Mouse (Mus musculus) lung, embryonic 14.5 days (tissue): ENCODE results near the gene B4galt1. TPM values are rescaled to one million over a fixed set of nuclear protein-coding genes. Genes with fewer than 3 reads are reported as not detected.
A peak's percentile ranks its signal among the peaks of the same experiment; 100 is the strongest.

Source experiments
- ATAC-seq: fragments of 200-750 bp; cut with Nextera tagmentation; 2 replicates; pipeline ENCODE4 v1.8.0; 2017; ENCODE audit warnings: mild to moderate bottlenecking, moderate TSS enrichment, moderate library complexity; ENCODE audit not compliant: insufficient read depth
- DNase-seq: peaks from one replicate; pipeline ENCODE4 v3.0.0-alpha.2; 2015
- H3K27ac ChIP-seq: fragments of 300-500 bp; sonication (generic); 2 replicates; pipeline ENCODE4 v1.5.1; 2014; ENCODE audit warnings: low read depth, mild to moderate bottlenecking, moderate library complexity
- H3K27me3 ChIP-seq: fragments of 300-500 bp; sonication (generic); 2 replicates; pipeline ENCODE4 v1.6.1; 2014; ENCODE audit warnings: low read length, control low read depth; ENCODE audit not compliant: insufficient read depth
- H3K36me3 ChIP-seq: fragments of 300-500 bp; sonication (generic); 2 replicates; pipeline ENCODE4 v1.6.1; 2014; ENCODE audit warnings: control low read depth; ENCODE audit not compliant: insufficient read depth
- H3K4me1 ChIP-seq: fragments of 300-500 bp; sonication (generic); 2 replicates; pipeline ENCODE4 v1.6.1; 2014; ENCODE audit warnings: antibody characterized with exemption, control low read depth; ENCODE audit not compliant: insufficient read depth
- H3K4me2 ChIP-seq: fragments of 300-500 bp; sonication (generic); 2 replicates; pipeline ENCODE4 v1.6.1; 2014; ENCODE audit warnings: mild to moderate bottlenecking
- H3K4me3 ChIP-seq: fragments of 300-500 bp; sonication (generic); 2 replicates; pipeline ENCODE4 v1.5.1; 2014; ENCODE audit warnings: low read depth, low read length
- H3K9ac ChIP-seq: fragments of 300-500 bp; sonication (generic); 2 replicates; pipeline ENCODE4 v1.6.1; 2014
- H3K9me3 ChIP-seq: fragments of 300-500 bp; sonication (generic); 2 replicates; pipeline ENCODE4 v1.6.1; 2016; ENCODE audit warnings: low read depth, low read length, control low read depth
- CTCF ChIP-seq: IDR thresholded peaks from 2 replicates; pipeline ENCODE4 v1.5.1; 2016; ENCODE audit warnings: antibody characterized with exemption, low read depth
- WGBS: fragments of 180-500 bp; shearing (Covaris S2); extraction: QIAGEN DNeasy Blood & Tissue Kit; methylation state at CpG from one replicate; pipeline ENCODE4 v1.1.7; 2014; 5-methylcytosine and 5-hydroxymethylcytosine counted together
- polyA plus RNA-seq: library from polyadenylated mRNA; unstranded; fragments of >200 nt; fragmentation: Nextera tagmentation; extraction: Ambion mirVana; gene quantifications from 2 replicates; pipeline ENCODE4 v1.2.1, GENCODE M21; 2014

The B4galt1 gene
- polyA plus RNA-seq, 1 experiment from 2014 or later: 66.5 TPM

DNA sequence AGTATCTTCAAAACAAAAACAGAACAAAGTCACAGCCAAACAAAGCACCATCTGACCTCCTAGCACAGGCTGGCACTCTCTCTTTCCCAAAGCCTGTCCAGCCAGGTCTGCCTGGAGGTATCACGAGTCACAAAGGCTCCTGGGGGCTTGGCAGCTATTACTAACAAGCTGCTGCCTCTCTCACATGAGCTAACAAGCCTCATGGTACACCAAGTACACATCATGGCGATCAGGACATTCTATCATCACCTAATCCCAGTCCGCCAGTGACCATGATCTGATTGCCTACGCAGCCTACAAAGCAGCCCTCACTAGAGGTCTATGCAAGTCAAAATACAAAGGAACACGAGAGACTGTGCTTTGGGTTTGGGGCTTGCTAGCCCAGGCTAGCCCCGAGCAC, 34.7 kb downstream of the B4galt1 start:
- peaks cover 57% of the 10 kb centered on the region for H3K36me3 ChIP-seq
- H3K4me1 ChIP-seq: peaks cover 2% of the 10 kb centered on the region; the same call in 1 of the 2 replicates
- H3K4me3 ChIP-seq: no peak overlapping the region
- no peak overlapping the region for H3K9ac ChIP-seq
- H3K27me3 ChIP-seq: no peaks in the 10 kb centered on the region
- DNase-seq (no peak), ATAC-seq (no peak)
- H3K27ac ChIP-seq: no peak overlapping the region
- no peak overlapping the region for H3K4me2 ChIP-seq
- H3K9me3 ChIP-seq: no peaks in the 10 kb centered on the region
- 91% methylated on average over 6 of the region's 6 CpGs for WGBS
- no peak for TF ChIP-seq CTCF

DNA sequence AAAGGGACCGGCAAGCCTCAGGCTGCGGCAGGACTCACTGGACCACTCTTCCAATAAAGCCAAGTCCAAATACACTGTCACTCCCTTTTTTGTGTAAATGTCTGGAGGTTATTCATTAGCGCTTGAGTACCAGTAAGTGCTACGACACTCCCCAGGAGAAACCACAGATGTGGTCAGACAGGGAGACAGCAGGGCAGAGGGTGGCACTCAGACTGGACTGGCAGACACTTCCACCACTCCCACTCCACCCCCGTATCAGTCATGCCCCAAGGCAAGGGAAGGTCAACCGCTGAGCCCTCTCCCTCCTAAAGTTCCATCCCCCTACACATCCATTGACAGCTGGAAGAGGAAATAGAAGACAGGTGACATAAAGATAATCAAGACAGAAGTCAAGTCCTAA, 35.4 kb downstream of the B4galt1 start:
- peak; percentile 22 for DNase-seq
- no peaks in the 10 kb centered on the region for H3K9me3 ChIP-seq
- peaks cover 64% of the 10 kb centered on the region for H3K36me3 ChIP-seq
- no peak for TF ChIP-seq CTCF
- no peaks in the 10 kb centered on the region for H3K27me3 ChIP-seq
- no peak overlapping the region for H3K9ac ChIP-seq
- WGBS: 62% methylated on average over 6 of the region's 6 CpGs
- H3K4me3 ChIP-seq: no peak overlapping the region
- H3K4me1 ChIP-seq: peaks cover 2% of the 10 kb centered on the region; the same call in 1 of the 2 replicates
- peak; percentile 58; the same call in 1 of the 2 replicates for ATAC-seq
- H3K27ac ChIP-seq: peak overlapping the region; percentile 18; the same call in 1 of the 2 replicates
- H3K4me2 ChIP-seq: no peak overlapping the region

DNA sequence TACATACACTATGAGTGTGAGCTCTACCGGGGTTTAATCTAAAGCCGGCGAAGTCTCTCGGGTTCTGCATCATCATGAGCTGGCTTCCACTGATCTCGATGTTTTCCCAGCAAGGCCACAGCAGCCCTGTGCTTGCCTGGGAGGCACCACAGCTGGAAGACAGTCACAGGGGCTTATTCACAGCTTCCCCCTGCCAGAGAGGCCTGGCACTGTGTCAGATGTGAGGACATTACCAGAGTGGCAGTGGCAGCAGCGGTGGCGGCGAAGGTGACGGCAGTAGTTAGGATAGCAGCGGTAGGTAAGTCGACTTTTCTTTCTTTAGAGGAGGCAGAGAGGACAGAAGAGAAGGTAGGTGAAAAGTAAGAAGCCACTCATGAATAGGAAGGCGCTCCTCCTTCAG, 35.9 kb downstream of the B4galt1 start:
- H3K9me3 ChIP-seq: no peaks in the 10 kb centered on the region
- DNase-seq (peak; percentile 35), ATAC-seq (no peak)
- H3K9ac ChIP-seq: no peak overlapping the region
- WGBS: 72% methylated on average over 12 of the region's 12 CpGs
- no peaks in the 10 kb centered on the region for H3K27me3 ChIP-seq
- no peak overlapping the region for H3K4me2 ChIP-seq
- H3K27ac ChIP-seq: peak overlapping the region; percentile 18; the same call in 1 of the 2 replicates
- H3K4me1 ChIP-seq: peaks cover 2% of the 10 kb centered on the region; the same call in 1 of the 2 replicates
- TF ChIP-seq CTCF: no peak
- H3K4me3 ChIP-seq: no peak overlapping the region
- H3K36me3 ChIP-seq: peaks cover 64% of the 10 kb centered on the region

DNA sequence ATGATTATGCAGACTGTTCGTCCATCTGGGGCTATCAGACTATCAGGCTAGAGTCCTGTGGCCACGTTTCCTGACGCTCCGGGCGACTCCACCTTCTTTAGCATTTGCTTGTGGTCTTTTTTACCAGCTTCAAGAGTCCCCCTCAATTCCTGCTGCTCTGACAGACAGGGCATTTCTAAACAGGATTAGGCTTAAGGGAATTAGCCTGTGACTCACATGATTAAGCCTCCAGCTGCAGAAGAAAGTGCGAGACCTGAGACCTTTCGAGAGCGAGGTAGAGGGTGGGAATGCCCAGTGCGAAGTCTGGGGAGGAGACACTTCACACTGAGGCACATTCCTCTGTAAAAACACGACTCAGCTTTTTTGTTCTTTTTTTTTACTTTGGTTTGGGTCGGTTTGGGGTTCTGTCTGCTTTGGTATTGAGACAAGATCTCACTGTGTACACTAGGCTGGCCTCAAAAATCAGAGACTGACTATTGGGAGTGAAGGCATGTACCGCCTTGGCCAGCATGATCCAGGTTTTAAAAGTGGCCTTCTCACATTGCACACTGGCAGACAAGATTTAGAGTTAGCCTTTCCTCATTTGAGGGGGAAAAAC, 37.9 kb downstream of the B4galt1 start:
- Histone ChIP-seq H3K36me3 (peaks cover 71% of the 10 kb centered on the region), H3K9me3 (no peaks in the 10 kb centered on the region), H3K27ac (no peak overlapping the region), H3K4me1 (peaks cover 2% of the 10 kb centered on the region; the same call in 1 of the 2 replicates), H3K9ac (no peak overlapping the region), H3K27me3 (no peaks in the 10 kb centered on the region), H3K4me3 (no peak overlapping the region), H3K4me2 (no peak overlapping the region)
- no peak for TF ChIP-seq CTCF
- 51% methylated on average over 12 of the region's 12 CpGs for WGBS
- DNase-seq: no peak
- no peak for ATAC-seq

DNA sequence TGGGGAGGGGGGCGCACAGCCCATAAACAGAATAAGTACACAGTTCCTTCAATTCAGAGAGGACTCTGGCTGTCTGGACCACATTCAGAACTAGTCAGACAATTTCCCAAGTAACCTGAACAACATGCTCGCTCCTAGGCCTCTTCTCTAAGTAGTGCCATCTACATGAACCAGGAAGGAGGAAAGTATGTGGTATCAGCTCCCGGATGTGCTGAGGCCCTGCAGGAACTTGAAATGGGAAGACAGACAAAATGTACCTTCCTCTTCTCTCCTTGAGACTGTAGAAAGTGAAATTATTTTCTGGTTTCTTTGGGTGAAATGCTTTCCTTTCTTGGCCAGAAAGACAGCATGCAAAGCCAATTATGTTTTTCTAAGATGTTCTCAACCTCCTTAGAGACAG, 38.7 kb downstream of the B4galt1 start:
- H3K4me3 ChIP-seq: no peak overlapping the region
- H3K27ac ChIP-seq: no peak overlapping the region
- H3K4me2 ChIP-seq: no peak overlapping the region
- 82% methylated on average over 3 of the region's 3 CpGs for WGBS
- H3K9me3 ChIP-seq: no peaks in the 10 kb centered on the region
- H3K36me3 ChIP-seq: peaks cover 68% of the 10 kb centered on the region
- no peaks in the 10 kb centered on the region for H3K27me3 ChIP-seq
- no peak for DNase-seq
- H3K4me1 ChIP-seq: peaks cover 2% of the 10 kb centered on the region; the same call in 1 of the 2 replicates
- ATAC-seq: no peak
- H3K9ac ChIP-seq: no peak overlapping the region
- no peak for TF ChIP-seq CTCF

DNA sequence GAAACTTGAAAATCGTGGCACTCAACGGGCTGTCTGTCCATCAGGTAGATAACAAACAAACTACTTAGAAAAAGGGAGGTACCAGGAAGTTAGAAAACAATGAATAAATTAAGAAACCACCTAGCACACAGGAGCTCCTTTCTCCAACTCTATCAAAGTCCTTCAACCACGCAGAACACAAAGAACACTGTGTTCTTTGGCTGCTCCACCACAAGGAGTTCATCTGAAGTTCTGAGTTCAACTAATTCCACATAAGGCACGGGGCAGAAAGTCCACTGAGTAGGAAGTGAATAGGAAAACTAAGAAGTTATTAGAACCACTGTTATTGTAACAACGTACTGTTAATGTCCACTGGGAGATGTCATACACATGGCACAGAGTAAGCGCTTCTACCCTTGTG, 39.4 kb downstream of the B4galt1 start:
- Histone ChIP-seq H3K36me3 (peaks cover 70% of the 10 kb centered on the region), H3K9me3 (no peaks in the 10 kb centered on the region), H3K9ac (no peak overlapping the region), H3K4me2 (no peak overlapping the region), H3K4me1 (peaks cover 2% of the 10 kb centered on the region; the same call in 1 of the 2 replicates), H3K27ac (no peak overlapping the region), H3K4me3 (no peak overlapping the region), H3K27me3 (no peaks in the 10 kb centered on the region)
- ATAC-seq (no peak), DNase-seq (no peak)
- WGBS: 83% methylated on average over 6 of the region's 6 CpGs
- no peak for TF ChIP-seq CTCF

DNA sequence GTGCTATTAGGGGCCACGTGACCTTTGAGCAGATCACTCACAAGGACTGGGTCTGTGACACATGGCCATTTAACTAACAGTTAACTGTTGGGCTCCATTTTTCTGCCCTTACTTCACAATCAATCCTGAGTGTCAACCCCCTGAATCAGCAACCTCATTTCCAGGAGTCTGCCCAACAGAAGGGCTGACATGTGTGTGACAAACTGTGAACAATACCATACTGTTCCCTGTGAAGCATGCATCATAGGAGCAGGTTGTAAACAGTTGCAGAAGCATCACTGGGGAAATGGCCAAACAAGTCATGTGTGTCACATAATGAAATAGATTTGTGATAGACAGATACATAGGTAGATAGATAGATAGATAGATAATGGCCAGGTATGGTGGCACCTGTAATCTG, 40.9 kb downstream of the B4galt1 start:
- Histone ChIP-seq H3K9me3 (no peaks in the 10 kb centered on the region), H3K36me3 (peaks cover 76% of the 10 kb centered on the region), H3K4me1 (no peaks in the 10 kb centered on the region), H3K4me3 (no peak overlapping the region), H3K4me2 (no peak overlapping the region), H3K9ac (no peak overlapping the region), H3K27me3 (no peaks in the 10 kb centered on the region), H3K27ac (no peak overlapping the region)
- 100% methylated on average over 1 of the region's 1 CpGs for WGBS
- ATAC-seq: no peak
- no peak for DNase-seq
- no peak for TF ChIP-seq CTCF

GRCm38 (mm10) chr4:40810481-40810880, 43.3 kb downstream of the B4galt1 start:
- Histone ChIP-seq H3K27ac (no peak overlapping the region), H3K9me3 (no peaks in the 10 kb centered on the region), H3K4me1 (no peaks in the 10 kb centered on the region), H3K9ac (no peak overlapping the region), H3K27me3 (no peaks in the 10 kb centered on the region), H3K36me3 (peaks cover 79% of the 10 kb centered on the region), H3K4me3 (no peak overlapping the region), H3K4me2 (no peak overlapping the region)
- WGBS: 85% methylated on average over 5 of the region's 5 CpGs
- TF ChIP-seq CTCF: no peak
- DNase-seq (no peak), ATAC-seq (no peak)
